Mouse (Mus musculus) 416B (cell line): ENCODE results near the gene Gm9573.

Experiments used
- DNase-seq: peaks from one replicate; pipeline ENCODE4 v3.0.0; 2011; ENCODE audit warnings: low read depth

Gene Gm9573

DNA sequence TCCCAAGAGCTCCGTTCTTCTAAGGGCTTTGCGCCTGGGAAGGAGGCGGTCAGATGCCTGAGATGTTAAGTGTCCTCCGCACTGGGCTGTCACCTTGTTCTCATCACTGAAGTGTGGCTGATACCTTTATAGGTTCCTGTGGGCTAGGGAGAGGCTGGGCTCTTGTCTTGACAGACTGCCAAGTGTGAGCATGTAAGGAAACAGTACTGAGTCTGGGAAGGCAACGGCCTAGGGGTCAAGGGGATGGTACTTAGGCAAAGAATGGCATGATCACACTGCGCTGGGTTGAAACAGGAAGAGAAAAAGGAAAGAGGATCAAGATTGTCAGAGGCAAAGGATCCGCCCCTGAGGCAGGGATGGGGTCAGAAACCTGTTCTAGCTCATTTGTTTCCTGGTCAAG, at the start of gene Gm9573:
Gene Gm9573, minus strand, starts transcription at position 101 of the 400 bp plus-strand sequence.
- DNase-seq: no peak

DNA sequence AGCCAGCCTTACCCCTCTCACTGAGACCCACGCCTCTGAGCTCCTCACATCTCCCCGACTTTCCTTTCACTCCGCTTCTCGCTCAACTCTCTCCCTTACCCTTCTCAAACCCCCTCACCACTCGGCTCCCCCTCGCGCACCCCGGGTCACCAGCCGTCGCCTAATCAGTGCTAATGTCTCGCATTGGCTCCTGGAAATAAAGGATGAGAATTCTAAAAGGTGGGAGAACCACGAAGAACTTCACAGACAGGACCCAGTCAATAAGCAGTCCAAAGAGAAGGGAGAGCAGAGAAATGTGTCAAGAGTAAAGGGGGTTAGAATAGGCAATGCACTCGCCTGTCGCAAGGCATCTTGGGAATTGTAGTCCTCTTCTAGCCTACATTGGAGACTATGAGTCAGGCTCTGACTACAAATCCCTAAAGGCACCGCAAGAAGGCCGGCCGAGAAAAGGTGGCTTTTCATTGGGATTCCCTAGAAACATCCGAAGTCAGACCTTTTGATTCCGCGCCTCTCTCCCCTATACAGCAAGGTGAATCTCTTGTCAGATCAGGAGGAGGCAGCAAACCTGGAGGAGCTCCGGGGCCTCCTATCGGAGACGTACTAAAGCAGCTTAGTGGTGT, 47.1 kb upstream of the Gm9573 start, which contains the start of gene Gtf2h4:
Gene Gtf2h4, minus strand, starts transcription at position 324 of the 620 bp plus-strand sequence.
- peak; percentile 99 for DNase-seq

DNA sequence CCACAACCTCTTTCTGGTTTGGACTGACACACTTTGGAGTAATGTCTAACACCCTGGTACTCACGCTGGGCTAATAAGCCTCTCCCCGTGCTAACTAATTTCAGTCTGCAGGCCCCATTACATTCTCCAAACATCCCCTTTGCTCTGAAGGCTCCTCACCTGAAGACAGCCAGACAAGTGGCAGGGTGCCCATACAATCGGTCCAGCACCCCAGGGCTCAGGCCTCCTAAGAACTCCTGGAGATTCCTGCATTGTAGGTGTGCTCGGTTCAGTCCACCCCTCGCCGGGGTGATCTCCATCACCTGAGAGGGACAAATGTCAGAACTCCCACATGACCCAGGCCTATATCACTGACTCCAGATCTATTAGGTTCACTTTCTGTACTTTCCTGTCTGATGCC, 46.1 kb upstream of the Gm9573 start:
- no peak for DNase-seq

DNA sequence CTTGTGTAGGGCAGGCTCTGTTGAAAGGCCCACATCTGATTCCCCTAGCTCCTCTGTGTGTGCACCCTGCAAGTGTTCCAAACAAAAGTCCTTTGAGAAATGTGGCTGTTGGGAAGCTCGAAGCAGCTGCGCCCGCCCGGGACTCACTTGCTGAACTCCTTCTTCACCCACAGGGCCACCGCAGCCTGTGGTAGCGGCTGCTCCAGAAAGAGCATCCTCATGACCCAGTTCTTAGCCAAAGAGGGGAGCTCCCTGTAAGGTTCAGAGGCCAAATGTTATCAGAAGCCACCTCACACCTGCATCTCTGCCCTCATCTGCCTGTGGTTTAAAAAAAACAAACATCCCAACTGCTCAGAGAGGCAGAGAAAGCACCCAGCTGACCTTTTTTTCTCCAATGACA, 45.4 kb upstream of the Gm9573 start:
- DNase-seq: no peak

DNA sequence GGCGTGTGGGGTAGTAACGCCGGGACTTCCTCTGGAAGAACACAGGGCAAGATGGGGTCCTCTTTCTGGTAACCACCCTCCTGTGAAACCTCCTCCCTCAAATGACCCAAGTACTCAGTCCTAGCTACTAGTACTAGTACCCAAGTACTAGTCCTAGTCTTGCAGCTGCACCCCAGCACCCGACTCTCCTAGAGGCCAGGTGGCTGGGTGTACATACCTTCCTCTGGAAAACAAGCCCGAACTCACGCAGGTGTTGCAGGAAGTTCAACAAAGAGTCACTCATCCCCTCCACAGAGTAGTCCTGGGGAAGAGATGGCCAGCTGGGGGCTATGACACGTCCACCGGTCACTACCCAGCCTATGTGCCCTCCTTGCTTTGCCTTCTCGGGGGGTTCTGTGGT, 43.3 kb upstream of the Gm9573 start:
- DNase-seq: no peak

DNA sequence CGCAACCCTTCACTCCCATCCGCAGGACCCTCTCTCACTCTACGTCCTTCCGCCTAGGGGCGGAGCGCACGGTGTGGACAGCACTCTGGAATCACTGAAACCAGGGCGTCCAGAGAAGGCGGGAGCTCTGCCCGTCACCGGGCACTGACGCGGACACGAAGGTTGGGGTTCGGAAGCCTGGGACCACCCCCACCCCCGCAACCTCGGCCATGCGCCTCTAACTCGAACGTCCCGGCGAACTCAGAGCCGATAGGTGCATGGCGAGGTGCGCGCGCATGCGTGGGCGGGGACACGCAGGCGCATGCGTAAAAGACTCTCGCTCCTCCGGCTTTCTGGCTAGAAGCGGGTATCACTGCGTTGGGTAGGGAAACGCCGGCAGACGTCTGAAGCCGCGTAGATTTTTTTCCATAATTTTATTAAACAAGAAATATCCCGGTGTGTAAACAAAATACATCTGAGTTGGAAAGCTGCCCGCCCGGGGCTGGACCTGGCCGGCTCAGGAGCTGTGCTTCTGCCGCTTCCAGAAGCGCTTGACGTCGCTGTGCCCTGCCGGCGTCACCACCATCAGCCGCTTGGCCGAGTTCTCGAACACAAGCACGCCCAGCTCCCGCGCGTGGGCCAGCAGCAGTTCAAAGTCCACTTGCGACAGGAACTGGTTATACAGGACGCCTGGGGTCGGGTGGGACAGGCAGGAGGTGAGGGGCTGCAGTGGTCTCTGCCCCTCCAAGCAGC, 41.1 kb upstream of the Gm9573 start, which contains the start of gene Vars2:
Gene Vars2, minus strand, starts transcription at position 259 of the 732 bp plus-strand sequence.
- peak; percentile 93 for DNase-seq

DNA sequence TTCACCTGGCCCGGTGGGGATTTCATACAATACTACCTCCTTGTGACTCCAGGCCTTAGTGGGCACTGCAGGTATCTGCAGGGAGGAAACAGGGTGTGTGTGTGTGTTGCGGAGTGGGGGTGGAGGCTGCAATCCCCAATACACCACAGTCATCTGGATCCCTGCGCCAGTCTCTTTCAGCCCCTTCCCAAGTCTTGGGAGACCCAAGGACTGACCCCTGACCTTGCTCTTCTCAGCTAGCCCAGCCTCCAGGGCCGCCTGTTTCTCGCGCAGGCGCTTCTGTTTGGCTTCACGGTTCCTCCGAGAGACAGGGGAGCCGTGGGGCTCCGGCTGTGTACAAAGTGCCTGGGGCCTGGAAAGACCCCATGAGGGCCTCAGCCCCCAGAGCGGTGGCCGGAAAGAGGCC, 40.4 kb upstream of the Gm9573 start:
- peak; percentile 65 for DNase-seq

DNA sequence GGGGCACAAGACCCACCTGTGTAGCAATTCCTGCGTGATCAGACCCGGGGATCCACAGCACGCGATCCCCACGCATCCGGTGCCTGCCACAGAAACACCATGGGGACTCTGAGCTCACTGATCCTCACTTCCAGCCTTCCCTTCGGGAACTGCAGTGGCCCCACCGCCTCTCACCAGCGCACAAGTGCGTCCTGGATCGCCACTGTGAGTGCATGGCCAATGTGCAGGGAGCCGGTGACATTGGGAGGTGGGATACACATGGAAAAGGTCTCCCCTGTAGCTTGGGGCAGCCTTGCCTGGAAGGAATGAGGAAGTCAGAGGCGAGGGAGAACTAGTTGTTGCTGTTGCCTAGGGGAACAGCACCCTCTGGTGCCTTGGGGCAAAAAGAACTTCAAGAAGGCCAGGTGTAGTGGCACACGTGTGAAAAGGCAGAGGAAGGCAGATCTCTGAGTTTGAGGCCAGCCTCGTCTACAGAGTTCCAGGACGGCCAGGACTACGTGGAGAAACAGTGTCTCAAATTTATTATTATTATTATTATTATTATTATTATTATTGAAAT, 39.6 kb upstream of the Gm9573 start:
- DNase-seq: peak; percentile 80

DNA sequence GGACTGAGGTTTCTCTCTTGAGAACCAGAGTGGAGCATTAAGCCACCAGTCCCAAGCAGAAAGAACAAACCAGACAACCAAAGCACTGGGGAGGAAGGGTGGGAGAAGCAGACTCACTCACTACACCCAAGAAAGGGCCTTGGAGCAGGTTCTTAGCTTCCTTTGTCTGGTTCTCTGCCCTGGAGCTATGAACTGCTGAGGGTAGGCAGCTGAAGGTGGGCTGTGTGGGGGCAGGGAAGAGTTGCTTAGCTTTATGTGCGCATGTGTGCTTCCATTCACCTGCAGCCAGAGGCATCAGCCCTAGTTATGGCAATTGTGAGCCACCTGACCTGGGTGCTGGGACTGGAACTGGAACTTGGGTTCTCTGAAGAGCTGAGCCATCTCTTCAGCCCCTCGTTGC, 26.6 kb upstream of the Gm9573 start:
- no peak for DNase-seq

DNA sequence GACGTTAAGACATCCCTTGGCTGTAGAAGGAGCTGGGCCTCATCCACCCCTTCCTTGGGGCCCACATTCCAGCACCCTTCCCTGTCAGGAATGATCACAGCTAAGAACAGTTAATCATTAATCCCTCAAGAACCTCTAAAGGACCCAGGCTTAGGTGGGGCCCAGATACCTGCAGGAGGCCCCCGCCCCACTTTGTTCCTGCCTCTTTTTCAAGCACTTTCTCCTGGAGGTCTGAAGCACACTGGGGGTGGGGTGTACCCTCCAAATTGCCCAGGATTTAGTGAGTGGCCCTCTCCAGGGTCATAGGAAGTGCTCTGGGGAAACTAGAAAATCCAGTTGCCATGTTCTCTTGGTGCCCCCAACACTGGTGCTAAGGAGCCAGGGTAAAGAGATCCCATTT, 23.0 kb upstream of the Gm9573 start:
- DNase-seq: no peak

DNA sequence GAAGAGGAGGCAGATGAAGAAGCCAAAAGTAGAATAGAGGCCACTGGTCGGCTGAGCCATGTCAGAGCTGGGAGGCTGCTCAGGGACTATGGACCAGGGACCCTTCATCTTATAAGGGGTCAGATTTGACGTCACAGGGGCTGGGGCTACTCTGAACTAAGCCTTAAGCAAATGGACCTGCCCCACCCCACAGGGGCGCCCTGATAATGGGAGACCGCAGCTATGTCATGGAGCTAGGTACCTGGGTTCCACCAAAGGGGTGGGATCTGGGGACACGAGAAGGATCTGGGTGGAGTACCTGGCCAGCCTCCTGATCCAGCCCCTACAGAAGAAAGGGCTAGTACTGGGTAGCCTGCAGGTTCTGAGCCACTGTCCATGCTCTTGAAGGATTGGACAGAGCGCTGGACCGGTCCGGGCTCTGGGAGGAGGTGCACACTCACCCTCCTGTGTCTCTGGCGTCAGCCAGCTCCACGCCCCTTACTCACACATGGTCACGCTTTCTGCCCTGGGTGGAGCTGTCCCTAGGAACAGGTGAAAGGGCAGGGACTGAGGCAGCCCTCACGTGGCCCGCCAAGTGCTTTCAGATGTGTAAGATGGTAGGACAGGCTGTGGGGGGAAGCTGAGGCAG, 17.3 kb upstream of the Gm9573 start, which contains the start of gene Mucl3:
Gene Mucl3, minus strand, starts transcription at position 87 of the 628 bp plus-strand sequence.
- DNase-seq: no peak

DNA sequence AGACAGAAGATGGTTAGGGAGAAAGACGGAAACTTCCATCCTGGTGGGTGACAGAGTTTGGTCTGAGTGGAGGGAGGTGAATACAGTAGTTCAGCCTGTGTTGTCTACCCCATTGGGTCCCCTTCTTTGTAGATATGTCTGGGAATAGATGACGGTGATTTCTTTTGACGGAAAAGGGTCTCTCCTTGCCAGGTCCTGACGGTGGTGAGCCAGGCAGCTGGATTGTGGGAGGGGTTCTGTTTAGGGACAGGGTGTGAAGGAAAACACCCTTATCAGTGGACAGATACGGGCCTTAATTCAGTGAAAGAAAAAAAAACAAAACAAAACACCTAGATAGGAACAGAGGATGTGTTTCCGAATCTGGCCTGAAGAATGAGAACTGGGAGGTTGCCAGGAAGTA, 12.9 kb upstream of the Gm9573 start:
- DNase-seq: no peak

DNA sequence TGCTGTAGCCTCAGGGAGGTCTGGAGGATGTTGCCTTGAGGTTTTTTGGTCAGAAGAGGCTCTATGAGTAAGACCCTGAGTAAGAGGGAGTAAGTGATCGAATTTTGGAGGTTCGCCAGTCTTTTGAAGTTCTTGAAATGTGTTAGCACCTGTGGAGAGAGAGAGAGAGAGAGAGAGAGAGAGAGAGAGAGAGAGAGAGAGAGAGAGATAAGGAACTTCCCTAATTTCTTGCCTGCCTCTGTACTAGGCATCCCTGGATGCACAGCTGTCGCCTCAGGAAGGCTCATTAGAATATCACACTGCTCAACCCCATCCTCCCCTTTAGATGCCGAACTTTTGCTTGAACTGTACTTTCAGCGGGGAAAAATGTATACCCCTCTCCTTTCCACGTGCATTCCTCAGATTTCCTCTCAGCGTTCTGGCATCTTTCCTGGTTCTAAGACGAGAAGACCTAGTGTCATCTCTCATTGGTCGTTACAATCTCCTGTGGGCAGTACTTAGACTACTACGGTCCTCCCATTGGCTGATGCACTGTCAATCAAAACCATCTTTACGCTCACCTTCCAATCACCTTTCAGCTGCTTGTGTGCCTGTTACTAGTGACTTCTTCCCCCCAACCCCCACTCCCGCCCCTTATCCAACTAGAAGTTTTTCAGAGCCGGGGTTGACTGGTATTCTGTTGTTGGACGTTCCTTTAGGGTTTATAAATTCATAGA, 12.2 kb upstream of the Gm9573 start:
- DNase-seq: peak; percentile 68

DNA sequence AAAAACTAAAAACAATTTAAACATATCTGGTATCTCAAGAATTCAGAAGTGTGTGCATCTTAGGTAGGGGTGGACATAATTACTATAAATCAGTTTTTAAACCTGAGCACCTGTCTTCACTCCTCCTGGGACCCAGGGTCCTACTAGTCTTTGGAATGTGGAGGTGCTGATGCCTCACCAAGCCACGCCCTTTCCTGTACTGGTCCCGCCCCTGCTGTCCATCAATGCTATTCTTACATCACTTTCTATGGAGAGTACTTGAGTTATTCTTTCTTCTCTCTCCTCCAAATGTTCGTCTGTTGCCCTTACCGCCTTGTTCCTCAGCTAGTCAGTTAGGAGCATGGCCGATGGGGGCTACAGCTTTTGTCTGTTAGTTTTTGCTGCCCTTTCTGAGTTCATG, 9.9 kb upstream of the Gm9573 start:
- DNase-seq: peak; percentile 62

DNA sequence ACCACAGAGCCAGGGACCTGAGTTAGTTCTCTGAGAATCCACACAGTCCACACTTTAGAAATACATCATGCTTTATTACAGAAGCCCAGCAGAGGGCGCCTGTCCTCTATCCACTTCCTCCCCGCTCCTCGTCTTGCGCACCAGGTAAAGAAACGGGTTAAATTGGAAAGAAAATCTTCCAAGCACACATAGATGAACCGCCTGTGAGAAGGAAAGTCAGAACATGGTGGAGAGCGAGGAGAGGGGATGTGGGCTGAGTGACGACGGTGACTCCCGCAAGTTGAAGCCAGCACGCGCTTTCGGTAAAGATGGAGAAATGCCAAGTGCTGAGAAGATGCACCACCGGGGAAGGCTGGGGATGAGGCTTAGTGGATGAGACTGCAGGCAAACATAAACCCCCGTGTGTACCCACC, 9.3 kb upstream of the Gm9573 start:
- DNase-seq: peak; percentile 78

DNA sequence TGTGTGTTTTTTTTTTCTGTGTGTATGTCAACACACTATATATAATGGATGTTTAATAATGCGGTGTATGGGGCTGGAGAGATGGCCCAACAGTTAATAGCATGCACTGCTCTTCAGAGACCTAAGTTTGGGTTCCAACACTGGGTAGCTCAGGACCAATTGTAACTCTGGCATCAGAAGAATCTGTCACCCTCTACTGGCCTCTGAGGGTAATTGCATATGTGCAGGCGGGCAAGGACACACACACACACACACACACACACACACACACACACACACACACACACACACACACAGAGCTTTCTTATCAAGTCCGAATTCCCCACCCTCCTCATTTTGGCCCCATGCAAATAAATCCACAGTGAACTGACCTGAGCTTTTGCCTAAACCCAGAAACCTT, 8.8 kb upstream of the Gm9573 start:
- peak; percentile 46 for DNase-seq

DNA sequence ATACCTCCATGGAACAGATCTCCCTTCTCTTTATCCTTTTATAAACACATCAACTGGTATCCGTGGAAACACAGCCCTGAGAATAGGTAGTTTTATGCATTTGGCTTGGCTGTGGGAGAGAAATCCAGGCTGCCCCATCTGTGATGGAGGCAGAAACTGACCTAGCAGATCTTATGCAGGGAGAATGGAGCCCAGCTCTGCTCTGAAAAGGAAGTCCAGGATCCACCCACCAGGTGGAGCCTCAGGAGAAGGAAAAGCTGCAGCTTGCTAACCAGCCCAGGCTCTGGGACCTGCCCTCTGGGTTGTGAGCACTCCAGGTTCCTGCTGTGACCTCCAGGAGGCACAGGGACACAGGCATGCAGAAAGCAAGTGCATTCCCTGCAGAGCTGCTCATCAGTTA, 7.6 kb upstream of the Gm9573 start:
- DNase-seq: peak; percentile 24

DNA sequence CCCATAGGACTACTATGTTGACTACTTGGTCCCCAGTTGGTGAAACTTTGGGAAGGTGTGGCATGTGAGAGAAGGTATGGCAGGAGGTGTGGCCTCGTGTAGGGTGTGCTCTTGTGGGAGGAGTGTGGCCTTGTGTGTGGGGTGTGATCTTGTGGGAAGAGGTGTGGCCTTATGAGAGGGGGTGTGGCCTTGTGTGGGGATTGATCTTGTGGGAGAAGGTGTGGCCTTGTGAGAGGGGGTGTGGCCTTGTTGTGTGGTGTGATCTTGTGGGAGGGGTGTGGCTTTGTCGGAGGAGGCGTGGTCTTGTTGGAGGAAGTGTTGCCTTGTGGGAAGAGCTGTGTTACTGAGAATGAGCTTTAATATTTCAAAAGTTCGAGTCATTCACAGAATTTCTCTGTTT, 9.3 kb downstream of the Gm9573 start:
- DNase-seq: peak; percentile 58

DNA sequence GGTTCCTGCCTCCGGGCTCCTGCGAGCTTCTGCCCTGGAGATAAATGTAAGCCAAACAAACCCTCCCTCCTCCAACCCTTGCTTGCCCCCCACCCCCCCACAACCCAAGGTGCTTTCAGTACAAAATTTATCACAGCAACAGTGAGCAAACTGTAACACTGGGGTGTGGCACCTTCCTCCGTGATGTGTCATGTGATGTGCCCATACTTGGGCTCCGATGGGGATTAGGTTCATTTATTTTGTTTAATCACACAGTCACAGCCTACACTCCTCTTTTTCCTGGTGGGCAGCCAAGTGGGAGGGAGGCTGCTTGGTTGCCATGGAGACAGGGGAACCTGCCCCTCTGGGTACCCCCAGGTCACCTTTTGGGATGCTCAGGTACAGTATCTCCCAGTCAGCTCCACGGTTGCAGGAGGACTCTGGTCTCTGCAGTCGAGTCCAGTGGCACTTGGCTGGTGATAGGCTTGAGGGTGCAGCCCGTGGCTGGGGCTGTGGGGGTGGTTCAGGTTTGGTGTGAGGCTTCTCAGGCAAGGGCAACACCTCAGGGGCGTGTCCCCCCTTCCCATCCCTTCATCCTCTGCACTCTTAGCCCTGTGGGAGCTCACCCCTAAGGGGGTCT, 24.6 kb downstream of the Gm9573 start:
- DNase-seq: no peak

DNA sequence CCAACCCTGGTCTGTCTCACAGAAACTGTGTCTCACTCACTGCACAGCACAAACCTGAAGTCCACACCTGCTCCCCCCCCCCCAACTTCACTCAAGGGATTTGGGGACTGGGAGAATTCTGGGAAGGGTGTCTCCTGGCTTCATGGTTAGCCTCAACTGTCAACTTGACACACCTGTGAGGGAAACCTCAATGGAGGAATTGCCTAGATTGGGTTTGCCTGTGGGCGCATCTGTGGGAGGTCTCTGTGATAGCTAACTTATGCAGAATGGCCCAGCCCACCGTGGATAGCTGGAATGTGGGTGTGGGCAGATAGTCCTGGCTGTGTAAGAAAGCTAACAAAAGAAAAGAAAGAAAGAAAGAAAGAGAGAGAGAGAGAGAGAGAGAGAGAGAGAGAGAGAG, 25.2 kb downstream of the Gm9573 start, which contains the start of gene Sfta2:
Gene Sfta2, plus strand, starts transcription at position 301 of the 400 bp plus-strand sequence.
- DNase-seq: no peak

DNA sequence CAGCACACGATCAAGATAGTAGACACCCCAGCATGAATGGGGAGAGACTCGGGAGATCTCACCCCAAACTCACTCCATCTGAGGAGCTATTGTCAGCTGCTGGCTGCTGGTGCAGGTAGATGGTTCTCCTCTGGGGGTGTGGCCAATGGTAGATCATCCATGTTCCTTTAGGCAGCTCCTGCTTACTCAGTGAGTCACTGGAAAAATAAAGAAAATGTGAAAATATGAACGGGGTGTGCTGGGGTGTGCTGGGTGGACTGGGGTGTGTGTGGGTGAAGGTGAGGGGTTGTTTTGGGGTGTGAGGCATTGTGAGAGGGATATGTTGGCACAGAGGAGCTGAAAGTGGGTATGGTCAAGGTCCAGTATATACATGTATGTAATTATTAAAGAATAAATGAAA, 29.0 kb downstream of the Gm9573 start:
- no peak for DNase-seq

DNA sequence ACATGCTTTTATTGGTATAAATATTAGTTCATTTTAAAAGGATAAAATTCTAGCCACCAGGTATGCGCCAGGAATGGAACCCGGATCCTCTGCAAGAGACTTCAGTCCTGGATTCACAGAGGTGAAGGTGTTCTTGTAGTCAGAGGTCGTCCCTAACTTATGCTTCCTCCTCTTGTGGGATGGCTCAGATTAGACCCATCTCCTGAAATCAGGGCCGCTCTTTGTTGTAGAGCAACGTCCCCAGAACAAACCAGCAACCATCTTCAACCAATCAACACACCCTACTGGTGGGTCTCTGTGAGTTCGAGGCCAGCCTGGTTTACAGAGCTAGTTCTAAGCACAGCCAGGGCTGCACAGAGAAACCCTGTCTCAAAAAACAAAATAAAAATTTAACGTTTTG, 32.0 kb downstream of the Gm9573 start:
- no peak for DNase-seq
